Mouse (Mus musculus): Measurements from ENCODE around the gene S100g.

Gene S100g

DNA sequence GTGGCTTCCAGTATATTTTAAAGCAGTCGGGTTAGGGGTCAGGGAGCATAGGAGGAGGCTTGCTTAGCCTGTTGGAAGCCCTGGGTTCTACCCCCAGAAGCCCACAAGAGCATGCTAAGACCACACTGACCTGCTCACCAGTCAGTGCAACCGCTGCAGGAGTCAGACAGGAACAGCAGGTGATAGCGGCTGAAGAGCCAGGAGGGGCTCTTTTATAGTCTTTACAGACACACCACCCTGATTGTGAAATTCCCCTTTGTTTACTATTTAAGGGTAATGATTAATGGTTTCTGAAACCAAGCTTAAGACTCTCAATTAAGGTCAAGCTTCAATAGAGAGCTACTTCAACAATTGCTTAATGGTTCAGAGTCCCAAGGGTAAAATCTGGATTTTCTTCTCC, at the start of gene S100g:
TSS of gene S100g (minus strand) at position 217 of the 400 bp plus-strand sequence.
- in situ Hi-C loops (cut with MboI, MseI) = no loop called here

DNA sequence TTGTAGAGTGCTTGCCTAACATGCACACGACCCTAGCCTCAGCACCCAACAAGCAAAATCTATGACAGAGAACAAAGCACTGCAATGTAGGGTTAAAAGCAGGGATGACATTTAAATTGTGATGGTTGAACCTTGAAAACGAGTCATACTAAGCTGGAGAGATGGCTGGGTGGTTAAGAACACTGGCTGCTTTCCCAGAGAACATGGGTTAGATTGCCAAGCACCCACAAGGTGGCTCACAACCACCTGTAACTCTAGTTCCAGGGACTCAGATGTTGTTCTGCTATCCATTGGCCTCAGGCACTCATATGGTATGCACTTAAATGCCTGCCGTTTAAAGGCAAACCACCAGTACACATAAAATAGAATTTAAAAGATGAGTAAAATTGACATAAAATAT, 27.7 kb upstream of the S100g start:
- in situ Hi-C loops (cut with MboI, MseI) = no loop called here

DNA sequence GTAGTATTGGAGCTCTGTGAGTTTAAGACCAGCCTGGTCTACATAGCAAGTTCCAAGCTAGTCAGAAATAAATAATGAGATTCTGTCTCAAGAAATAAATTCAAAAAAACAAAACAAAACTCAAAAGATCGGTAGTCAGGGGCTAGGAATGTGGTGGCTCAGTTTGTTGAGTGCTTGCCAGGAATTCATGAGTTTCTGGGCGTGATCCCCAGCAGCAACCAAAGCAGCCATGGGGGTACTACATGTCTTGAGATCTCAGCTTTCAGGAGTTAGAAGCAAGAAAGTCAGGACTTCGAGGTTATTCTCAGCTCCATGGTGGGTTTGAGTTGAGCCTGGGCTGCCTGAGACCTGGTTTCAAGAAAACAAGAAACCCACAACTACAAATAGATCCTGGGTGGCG, 27.0 kb upstream of the S100g start:
- in situ Hi-C loops (cut with MboI, MseI) = no loop called here

DNA sequence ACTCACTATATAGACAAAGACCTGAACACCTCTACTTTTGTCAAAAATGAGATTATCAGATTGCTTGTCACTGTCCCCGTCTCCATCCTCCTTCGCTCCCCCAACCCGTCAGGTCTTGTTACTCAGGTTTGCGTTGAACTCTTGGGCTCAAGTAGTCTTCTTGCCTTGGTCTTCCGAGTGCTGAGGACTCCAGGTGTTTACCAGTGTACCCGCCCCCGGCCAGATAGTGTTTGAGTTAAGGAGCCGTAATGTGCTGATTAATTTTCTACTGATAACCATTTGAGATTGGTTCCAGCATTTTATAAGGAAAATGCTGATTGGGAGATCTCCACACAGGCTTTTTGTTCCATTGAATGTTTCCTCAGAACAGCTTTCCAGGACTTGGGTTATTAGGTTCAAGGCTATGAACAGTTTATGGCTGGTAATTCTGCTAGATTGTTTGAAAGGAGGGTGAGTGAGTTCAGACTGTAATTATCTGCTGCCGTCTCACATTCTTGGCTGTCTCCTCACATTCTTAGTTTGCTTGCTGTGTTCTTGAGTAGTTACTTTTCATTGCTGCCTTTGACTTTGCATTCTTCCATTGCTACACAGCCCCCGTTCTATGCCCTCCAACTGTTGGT, 22.6 kb upstream of the S100g start:
- in situ Hi-C loops (cut with MboI, MseI) = no loop called here

DNA sequence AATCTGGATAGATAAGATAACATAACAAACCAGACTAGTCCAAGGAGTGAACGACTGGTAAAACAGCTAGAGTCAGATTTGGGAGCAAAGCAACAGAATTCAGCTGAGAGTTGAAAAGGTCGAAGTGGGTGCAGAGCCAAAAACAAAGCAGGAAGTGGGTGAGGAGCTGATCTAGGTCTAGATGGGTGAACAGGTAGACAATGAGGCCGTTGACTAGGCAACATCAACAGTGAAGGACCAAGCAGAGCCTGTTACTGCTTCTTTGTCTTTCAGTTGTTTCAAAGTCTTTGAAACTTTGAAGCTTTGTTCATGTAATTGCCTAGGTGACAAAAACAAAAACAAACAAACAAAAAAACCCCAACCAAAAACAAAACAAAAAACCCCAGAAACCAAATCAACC, 11.8 kb upstream of the S100g start:
- in situ Hi-C loops (cut with MboI, MseI) = no loop called here

DNA sequence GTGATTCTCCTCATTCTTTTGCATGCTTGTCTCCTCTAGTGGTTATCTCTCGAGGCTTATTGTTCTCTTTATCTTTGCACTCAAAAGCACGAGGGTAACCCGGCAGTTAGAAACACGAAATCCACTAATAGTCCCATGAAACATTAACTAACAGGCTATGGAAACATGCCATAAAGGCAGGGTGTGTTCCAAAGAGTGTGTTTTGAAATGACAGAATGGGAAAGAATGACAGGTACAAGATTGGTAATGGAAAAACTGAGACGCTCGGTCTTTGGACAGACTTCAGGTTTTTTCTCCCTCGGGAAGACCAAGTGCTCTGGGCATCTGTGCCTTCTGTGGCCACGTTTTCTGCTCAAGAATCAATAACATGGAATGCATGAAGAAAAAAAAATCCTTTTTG, 3.1 kb upstream of the S100g start:
- in situ Hi-C loops (cut with MboI, MseI) = no loop called here

DNA sequence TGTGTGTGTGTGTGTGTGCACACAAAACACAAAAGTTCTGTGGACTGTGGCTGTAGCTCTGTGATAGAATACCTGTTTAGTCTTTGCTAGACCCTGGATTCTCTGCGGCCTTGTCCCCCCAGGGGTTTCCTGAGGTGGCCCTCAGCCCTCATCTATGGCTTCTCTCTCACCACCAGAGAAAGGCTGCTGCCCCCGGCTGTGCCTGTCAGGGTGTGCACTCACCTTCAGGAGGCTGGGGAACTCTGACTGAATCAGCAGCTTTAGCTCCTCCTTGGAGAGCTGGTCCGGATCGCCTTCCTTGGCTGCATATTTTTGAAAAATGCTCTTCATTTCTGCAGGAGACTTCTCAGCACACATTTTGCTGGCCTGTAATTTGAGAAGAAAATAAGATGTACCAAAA, 559 bp downstream of the S100g start:
- in situ Hi-C loops (cut with MboI, MseI) = no loop called here

DNA sequence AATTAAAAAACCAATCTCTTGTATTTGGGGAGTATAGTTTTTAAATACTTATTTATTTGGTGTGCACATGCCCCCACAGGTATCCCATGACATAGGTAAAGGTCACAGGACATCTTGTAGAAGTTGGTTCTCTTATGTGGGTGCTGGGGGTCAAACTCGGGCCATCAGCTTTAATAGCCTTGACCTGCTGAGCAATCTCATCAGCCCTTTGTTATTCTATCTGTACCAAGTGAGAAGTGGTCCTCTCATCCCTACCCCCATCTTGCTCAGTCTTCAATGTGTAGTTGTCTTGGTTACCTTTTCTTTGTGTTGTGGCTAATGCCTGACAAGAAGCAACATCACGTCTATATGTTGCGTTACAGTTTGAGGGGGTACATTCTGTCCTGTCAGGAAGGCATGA, 6.5 kb downstream of the S100g start:
- in situ Hi-C loops (cut with MboI, MseI) = no loop called here

DNA sequence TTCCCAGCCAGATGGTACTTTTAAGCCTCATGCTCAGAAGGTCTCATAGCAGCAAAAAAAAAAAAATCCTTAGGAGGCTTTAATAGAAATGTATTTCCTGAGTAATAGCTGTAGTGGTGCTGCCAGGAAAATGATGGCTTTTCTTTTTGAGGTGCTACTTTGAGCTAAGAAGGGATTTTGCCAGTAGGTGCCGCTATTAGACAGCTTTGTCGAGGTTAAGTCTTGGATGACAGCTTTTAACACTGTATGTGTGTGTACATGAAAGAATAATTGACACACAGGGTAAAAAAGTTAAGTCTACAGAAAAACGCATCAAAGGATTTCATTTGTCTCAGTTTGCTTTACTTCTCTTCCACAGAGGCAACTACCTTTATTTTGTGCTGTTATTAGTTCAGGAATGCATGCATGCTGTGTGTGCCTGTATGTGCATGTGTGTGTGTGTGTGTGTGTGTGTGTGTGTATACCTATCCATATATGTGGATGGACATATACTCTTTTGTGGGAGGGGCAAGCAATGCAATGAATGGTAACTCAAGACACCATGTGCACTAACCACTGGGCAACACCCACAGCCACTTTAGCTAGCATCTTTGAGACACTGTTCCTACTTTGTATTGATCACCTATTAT, 14.5 kb downstream of the S100g start:
- in situ Hi-C loops (cut with MboI, MseI) = loop anchor here (10.0 to 25.0 kb wide), 2 partner anchors 715 to 1112 kb away; no protein-coding TSS in a partner anchor

DNA sequence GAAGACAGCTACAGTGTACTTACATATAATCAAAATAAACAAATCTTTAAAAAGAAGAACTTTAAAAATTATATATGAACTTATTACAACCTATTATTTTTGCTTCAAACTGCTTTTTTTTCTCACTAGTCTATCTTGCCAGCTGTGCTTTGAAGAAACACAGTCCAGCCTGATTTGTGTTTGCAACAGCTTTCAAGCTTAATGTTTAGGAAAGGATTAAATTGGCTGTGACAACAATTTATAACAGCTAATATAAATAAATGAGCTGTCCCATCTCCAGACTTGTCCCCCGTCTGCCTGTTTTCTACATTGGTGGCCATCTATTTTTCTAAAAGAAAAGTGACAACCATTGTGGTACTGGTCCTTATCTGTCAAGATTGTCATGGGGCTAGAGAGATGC, 22.4 kb downstream of the S100g start:
- in situ Hi-C loops (cut with MboI, MseI) = loop anchor here (10.0 to 25.0 kb wide), 2 partner anchors 723 to 1120 kb away; no protein-coding TSS in a partner anchor

DNA sequence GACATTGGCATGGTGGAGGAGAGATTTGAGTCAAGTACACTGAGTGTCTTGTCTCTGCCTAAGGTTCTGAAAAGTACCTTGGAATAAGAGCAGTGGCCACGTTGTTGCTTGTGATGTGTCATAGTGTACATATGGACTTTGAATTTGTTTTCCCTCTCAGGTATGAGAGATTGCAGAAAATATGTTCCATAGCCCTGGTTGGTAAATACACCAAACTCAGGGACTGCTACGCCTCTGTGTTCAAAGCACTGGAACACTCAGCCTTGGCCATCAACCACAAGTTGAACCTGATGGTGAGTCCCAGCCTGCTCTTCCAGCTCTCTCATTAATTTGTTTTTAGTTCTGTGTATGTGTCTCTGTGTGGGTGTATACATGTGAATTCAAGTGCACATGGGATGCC, 32.9 kb downstream of the S100g start:
- in situ Hi-C loops (cut with MboI, MseI) = loop anchor here (25.0 kb wide), 1 partner anchor 1131 kb away; no protein-coding TSS in a partner anchor

DNA sequence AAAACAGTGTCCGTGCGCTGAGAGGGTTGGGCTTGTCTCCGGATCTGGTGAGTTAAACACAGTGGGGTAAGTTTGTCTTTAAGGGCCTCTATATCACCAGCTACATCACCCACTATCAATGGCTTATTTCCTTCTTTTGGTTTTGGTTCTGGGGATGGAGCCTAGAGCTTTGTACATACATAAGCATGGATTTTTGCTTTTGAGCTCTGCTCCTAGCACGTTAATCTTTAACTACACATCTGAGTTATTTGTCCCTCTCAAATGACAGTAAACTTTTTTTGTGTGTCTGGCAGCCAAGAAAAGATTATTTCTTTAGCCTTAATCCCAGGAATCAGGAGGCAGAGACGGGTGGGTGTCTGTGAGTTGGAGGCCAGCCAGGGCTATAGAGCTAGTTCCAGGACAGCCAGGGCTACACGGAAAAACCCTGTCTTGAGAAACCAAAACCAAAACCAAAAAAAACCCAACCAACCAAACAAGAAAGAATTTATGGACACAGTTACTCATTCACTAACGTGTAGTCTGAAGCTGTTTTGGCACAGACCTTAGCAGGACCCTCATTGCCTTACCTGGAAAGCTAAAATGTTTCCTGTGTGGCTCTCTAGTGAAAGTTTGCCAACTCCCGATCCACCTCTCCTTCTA, 42.8 kb downstream of the S100g start:
- in situ Hi-C loops (cut with MboI, MseI) = no loop called here

DNA sequence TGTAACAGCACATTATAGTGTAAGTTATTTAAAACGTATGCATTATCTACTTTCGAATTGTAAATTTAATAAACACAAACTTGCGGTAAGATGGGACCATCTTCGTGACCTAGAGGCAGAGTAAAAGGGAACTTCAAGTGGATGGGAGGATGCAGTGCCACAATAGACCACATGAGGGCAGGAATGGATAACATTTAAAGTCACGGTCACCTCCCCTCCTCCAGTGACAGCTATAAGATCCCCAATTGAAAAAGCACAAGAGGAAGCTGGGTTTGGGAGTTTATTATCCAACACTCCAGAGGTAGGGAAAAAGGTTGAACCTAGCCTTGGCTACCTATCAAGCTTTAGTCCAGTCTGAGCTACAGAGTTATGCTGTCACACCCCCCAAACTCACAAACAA, 48.7 kb downstream of the S100g start:
- in situ Hi-C loops (cut with MboI, MseI) = no loop called here

DNA sequence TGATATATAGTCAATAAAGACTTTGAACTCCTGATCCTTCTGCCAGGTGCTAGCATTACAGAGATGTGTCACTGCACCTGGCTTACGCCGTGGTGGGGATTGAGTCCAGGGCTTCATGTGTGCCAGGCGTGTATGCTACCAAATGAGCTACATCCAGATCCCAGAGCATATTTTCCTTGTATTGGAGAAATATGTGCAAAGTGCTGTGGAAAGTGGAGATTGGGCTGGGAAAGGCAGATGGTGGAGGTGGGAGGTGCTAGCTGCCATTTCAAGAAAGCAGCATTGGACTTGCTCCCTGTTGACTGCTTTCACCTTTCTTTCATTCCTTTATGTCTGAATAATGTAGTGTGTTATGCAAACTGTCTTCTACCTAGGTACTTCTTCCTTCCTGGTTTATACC, 50.7 kb downstream of the S100g start:
- in situ Hi-C loops (cut with MboI, MseI) = no loop called here
